Mouse (Mus musculus) ES-E14 (cell line): ENCODE measurements at regions not wholly inside any gene's neighbourhood (a gene's known extent, or its start where the extent isn't known, plus 50 kb on each side); places are given as distances from the start of the nearest gene placed in this dataset.

Experiments used
- HCFC1 ChIP-seq: IDR thresholded peaks from 2 replicates; pipeline ENCODE4 v1.6.1; 2012; ENCODE audit warnings: low read length, inconsistent platforms, borderline replicate concordance; ENCODE audit not compliant: insufficient read depth
- MAFK ChIP-seq: IDR thresholded peaks from 2 replicates; pipeline ENCODE4 v1.6.1; 2014; ENCODE audit warnings: mild to moderate bottlenecking, low read depth, low read length, inconsistent platforms; ENCODE audit not compliant: insufficient read depth

GRCm38 (mm10) chr10:117577970-117578695 lies 51.2 kb upstream of the Cpm start:
- no peak for TF ChIP-seq MAFK
- no peak for TF ChIP-seq HCFC1
